Mouse (Mus musculus) ZHBTc4 (cell line): Measurements from ENCODE around the gene Gemin6.
"Not testable (repeated sequence)": the region's sequence is repeated elsewhere in the genome, so short reads cannot be mapped to it uniquely, and the experiment has no call there.

Experiments used
- DNase-seq: peaks from one replicate; pipeline ENCODE4 v3.0.0-alpha.2; 2011; ENCODE audit warnings: low read depth, low spot score

Gene Gemin6

GRCm38 (mm10) chr17:80224326-80225116, at the start of gene Gemin6:
Gemin6 (plus strand) TSS chr17:80224441.
- peak; percentile 89 for DNase-seq

GRCm38 (mm10) chr17:80174699-80175385, 49.4 kb upstream of the Gemin6 start:
- peak; percentile 80 for DNase-seq

GRCm38 (mm10) chr17:80175386-80175739, 48.9 kb upstream of the Gemin6 start:
- DNase-seq = no peak

GRCm38 (mm10) chr17:80175966-80176365, 48.3 kb upstream of the Gemin6 start:
- no peak for DNase-seq

GRCm38 (mm10) chr17:80178846-80179245, 45.4 kb upstream of the Gemin6 start:
- not testable (repeated sequence) for DNase-seq

GRCm38 (mm10) chr17:80179959-80180358, 44.3 kb upstream of the Gemin6 start:
- peak; percentile 71 for DNase-seq

GRCm38 (mm10) chr17:80180468-80180867, 43.8 kb upstream of the Gemin6 start:
- DNase-seq = no peak

GRCm38 (mm10) chr17:80183615-80184014, 40.6 kb upstream of the Gemin6 start:
- no peak for DNase-seq

- peak; percentile 25 for DNase-seq
These were observed 31.2 kb upstream of the Gemin6 start for GRCm38 (mm10) chr17:80193075-80193474.

- peak; percentile 25 for DNase-seq
These were observed 25.0 kb upstream of the Gemin6 start for GRCm38 (mm10) chr17:80199160-80199778.

- DNase-seq = no peak
These were observed 18.6 kb upstream of the Gemin6 start for GRCm38 (mm10) chr17:80205657-80206056.

- DNase-seq = no peak
These were observed 18.0 kb upstream of the Gemin6 start for GRCm38 (mm10) chr17:80206301-80206670.

- peak; percentile 96 for DNase-seq
These were observed 17.3 kb upstream of the Gemin6 start, which contains the start of the genes Srsf7 and Ttc39d for GRCm38 (mm10) chr17:80206671-80207581. Srsf7 (minus strand) TSS chr17:80207307. Ttc39d (plus strand) TSS chr17:80207460.

- not testable (repeated sequence) for DNase-seq
These were observed 10.2 kb upstream of the Gemin6 start for GRCm38 (mm10) chr17:80213998-80214397.

GRCm38 (mm10) chr17:80220131-80220530, 4.1 kb upstream of the Gemin6 start:
- DNase-seq = no peak

- DNase-seq = no peak
These were observed 3.0 kb upstream of the Gemin6 start for GRCm38 (mm10) chr17:80221202-80221601.

GRCm38 (mm10) chr17:80221890-80222628, 2.2 kb upstream of the Gemin6 start:
- peak; percentile 38 for DNase-seq

- no peak for DNase-seq
These were observed 412 bp upstream of the Gemin6 start for GRCm38 (mm10) chr17:80223829-80224228.

- DNase-seq = not testable (repeated sequence)
These were observed 901 bp downstream of the Gemin6 start for GRCm38 (mm10) chr17:80225142-80225541.

- no peak for DNase-seq
These were observed 5.2 kb downstream of the Gemin6 start for GRCm38 (mm10) chr17:80229396-80229795.

GRCm38 (mm10) chr17:80233844-80234243, 9.6 kb downstream of the Gemin6 start:
- no peak for DNase-seq
